Mouse (Mus musculus) lung, postnatal 0 days (tissue): ENCODE measurements at regions not wholly inside any gene's neighbourhood (a gene's known extent, or its start where the extent isn't known, plus 50 kb on each side); places are given as distances from the start of the nearest gene placed in this dataset.

ENCODE experiments used
- CTCF ChIP-seq: IDR thresholded peaks from 2 replicates; pipeline ENCODE4 v1.5.1; 2016; ENCODE audit warnings: antibody characterized with exemption, mild to moderate bottlenecking
- EP300 ChIP-seq: IDR thresholded peaks from 2 replicates; pipeline ENCODE4 v1.6.1; 2016; ENCODE audit warnings: antibody characterized with exemption, mild to moderate bottlenecking, control low read depth

DNA sequence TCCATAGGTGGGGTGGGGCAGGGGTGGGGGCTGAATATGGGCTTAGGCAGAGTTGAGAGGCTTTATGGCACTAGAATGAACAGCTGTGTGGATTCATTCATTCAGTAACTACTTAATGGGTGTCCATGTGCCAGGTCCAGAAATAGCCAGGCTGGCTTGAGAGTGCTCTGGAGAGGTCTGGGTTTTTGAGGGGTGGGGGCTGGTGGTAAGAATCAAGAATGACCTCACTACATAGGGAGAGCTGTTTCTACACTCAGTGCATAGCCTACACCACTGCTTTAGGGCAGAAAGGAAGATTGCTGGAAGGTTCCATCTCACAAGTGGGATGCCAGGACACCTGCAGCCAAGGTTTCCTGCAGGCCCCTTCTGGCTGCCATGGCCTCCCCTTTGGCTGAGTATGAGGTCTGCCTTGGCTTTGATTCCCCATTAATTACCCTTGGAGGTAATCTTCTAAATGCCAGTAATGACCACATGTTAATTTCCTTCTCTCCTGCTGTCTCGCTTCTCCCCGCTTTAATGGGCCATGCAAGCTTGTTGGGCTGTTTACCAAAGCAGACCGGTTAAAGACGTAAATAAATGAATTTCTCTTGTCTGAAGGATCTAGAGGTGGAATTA, 71.7 kb upstream of the Klf4 start:
- TF ChIP-seq CTCF (no peak), EP300 (no peak)
